Mouse (Mus musculus) kidney, embryonic 16.5 days (tissue): ENCODE data around the gene Fam71a. TPM values are rescaled to one million over a fixed set of nuclear protein-coding genes. Genes with fewer than 3 reads are reported as not detected.
A peak's percentile ranks its signal among the peaks of the same experiment; 100 is the strongest.
"Not testable (repeated sequence)": the region's sequence is repeated elsewhere in the genome, so short reads cannot be mapped to it uniquely, and the experiment has no call there.

Source experiments
- ATAC-seq: fragments of 200-750 bp; cut with Nextera tagmentation; 2 replicates; pipeline ENCODE4 v1.8.0; 2017; ENCODE audit warnings: moderate TSS enrichment; ENCODE audit not compliant: low FRiP score, low TSS enrichment
- H3K27ac ChIP-seq: fragments of 300-500 bp; sonication (generic); 2 replicates; pipeline ENCODE4 v1.5.1; 2014; ENCODE audit warnings: low read length
- H3K27me3 ChIP-seq: fragments of 300-500 bp; sonication (generic); 2 replicates; pipeline ENCODE4 v1.6.1; 2014; ENCODE audit warnings: low read length, control low read depth, mixed read lengths; ENCODE audit not compliant: insufficient read depth
- H3K36me3 ChIP-seq: fragments of 300-500 bp; sonication (generic); 2 replicates; pipeline ENCODE4 v1.6.1; 2014; ENCODE audit warnings: low read length, control low read depth, mixed read lengths; ENCODE audit not compliant: insufficient read depth
- H3K4me1 ChIP-seq: fragments of 300-500 bp; sonication (generic); 2 replicates; pipeline ENCODE4 v1.6.1; 2014; ENCODE audit warnings: low read length, control low read depth, mixed read lengths; ENCODE audit not compliant: insufficient read depth
- H3K4me2 ChIP-seq: fragments of 300-500 bp; sonication (generic); replicated peaks from 2 replicates; pipeline ENCODE4 v1.6.1; 2014; ENCODE audit warnings: low read depth, low read length
- H3K4me3 ChIP-seq: fragments of 300-500 bp; sonication (generic); 2 replicates; pipeline ENCODE4 v1.5.1; 2014; ENCODE audit warnings: mild to moderate bottlenecking, low read length
- H3K9ac ChIP-seq: fragments of 300-500 bp; sonication (generic); replicated peaks from 2 replicates; pipeline ENCODE4 v1.6.1; 2014; ENCODE audit warnings: low read length
- H3K9me3 ChIP-seq: fragments of 300-500 bp; sonication (generic); 2 replicates; pipeline ENCODE4 v1.6.1; 2016; ENCODE audit warnings: low read length, control low read depth
- WGBS: fragments of 180-500 bp; shearing (Covaris S2); extraction: QIAGEN DNeasy Blood & Tissue Kit; methylation state at CpG from one replicate; pipeline ENCODE4 v1.1.7; 2014; 5-methylcytosine and 5-hydroxymethylcytosine counted together
- polyA plus RNA-seq: library from polyadenylated mRNA; unstranded; fragments of >200 nt; fragmentation: Nextera tagmentation; extraction: Ambion mirVana; gene quantifications from 2 replicates; pipeline ENCODE4 v1.2.1, GENCODE M21; 2015

The Fam71a gene
- polyA plus RNA-seq, 1 experiment from 2014 or later, result not detected

GRCm38 (mm10) chr1:191166189-191166588, 1.6 kb upstream of the Fam71a start:
- Histone ChIP-seq H3K27ac (0 out of 2 replicates have a peak overlapping the region, but pooled peaks have one; percentile 35), H3K27me3 (no peaks in the 10 kb centered on the region), H3K4me2 (no peak overlapping the region), H3K9ac (no peak overlapping the region), H3K4me1 (no peaks in the 10 kb centered on the region), H3K9me3 (no peaks in the 10 kb centered on the region), H3K36me3 (no peaks in the 10 kb centered on the region), H3K4me3 (no peak overlapping the region)
- ATAC-seq, result no peak
- 76% methylated on average over 4 of the region's 4 CpGs for WGBS

- Histone ChIP-seq H3K4me1 (peaks cover 11% of the 10 kb centered on the region; the same call in 1 of the 2 replicates), H3K4me2 (no peak overlapping the region), H3K27me3 (no peaks in the 10 kb centered on the region), H3K27ac (peak overlapping the region; percentile 64), H3K9me3 (peaks cover 15% of the 10 kb centered on the region), H3K4me3 (no peak overlapping the region), H3K36me3 (no peaks in the 10 kb centered on the region), H3K9ac (no peak overlapping the region; the same call in 1 of the 2 replicates)
- 32% methylated on average over 3 of the region's 3 CpGs for WGBS
- ATAC-seq, result 0 out of 2 replicates have a peak, but pooled peaks have one; percentile 15
Measured at GRCm38 (mm10) chr1:191154314-191154713, 10.3 kb downstream of the Fam71a start.

- Histone ChIP-seq H3K4me2 (no peak overlapping the region), H3K9ac (no peak overlapping the region), H3K36me3 (no peaks in the 10 kb centered on the region), H3K9me3 (peaks cover 14% of the 10 kb centered on the region), H3K4me1 (peaks cover 11% of the 10 kb centered on the region; the same call in 1 of the 2 replicates), H3K27me3 (no peaks in the 10 kb centered on the region), H3K27ac (no peak overlapping the region), H3K4me3 (no peak overlapping the region)
- peak; percentile 63; the same call in 1 of the 2 replicates for ATAC-seq
- WGBS, result 29% methylated on average over 4 of the region's 4 CpGs
Measured at GRCm38 (mm10) chr1:191153052-191153451, 11.6 kb downstream of the Fam71a start.

GRCm38 (mm10) chr1:191150924-191151605, 13.6 kb downstream of the Fam71a start:
- no peak overlapping the region for H3K27ac ChIP-seq
- no peaks in the 10 kb centered on the region for H3K27me3 ChIP-seq
- no peak overlapping the region for H3K4me2 ChIP-seq
- H3K9ac ChIP-seq, result no peak overlapping the region
- H3K4me1 ChIP-seq, result peaks cover 11% of the 10 kb centered on the region; the same call in 1 of the 2 replicates
- ATAC-seq, result no peak
- WGBS, result 57% methylated on average over 8 of the region's 8 CpGs
- no peaks in the 10 kb centered on the region for H3K36me3 ChIP-seq
- H3K4me3 ChIP-seq, result no peak overlapping the region
- H3K9me3 ChIP-seq, result 0 out of 2 replicates have a peak, but pooled peaks cover under 1% of the 10 kb centered on the region

- not testable (repeated sequence) for H3K36me3 ChIP-seq, H3K9me3 ChIP-seq, H3K27me3 ChIP-seq, H3K4me3 ChIP-seq, ATAC-seq, H3K9ac ChIP-seq, H3K4me2 ChIP-seq, H3K27ac ChIP-seq
- peaks cover 10% of the 10 kb centered on the region; the same call in 1 of the 2 replicates for H3K4me1 ChIP-seq
- 85% methylated on average over 5 of the region's 5 CpGs for WGBS
Measured at GRCm38 (mm10) chr1:191149489-191149888, 15.1 kb downstream of the Fam71a start.

- Histone ChIP-seq H3K36me3 (no peaks in the 10 kb centered on the region), H3K4me3 (no peak overlapping the region), H3K27me3 (no peaks in the 10 kb centered on the region), H3K9me3 (no peaks in the 10 kb centered on the region), H3K9ac (no peak overlapping the region), H3K4me1 (no peaks in the 10 kb centered on the region), H3K27ac (no peak overlapping the region), H3K4me2 (no peak overlapping the region)
- WGBS, result 62% methylated on average over 8 of the region's 8 CpGs
- no peak for ATAC-seq
Measured at GRCm38 (mm10) chr1:191140983-191141382, 23.6 kb downstream of the Fam71a start.

- Histone ChIP-seq H3K36me3 (no peaks in the 10 kb centered on the region), H3K4me1 (no peaks in the 10 kb centered on the region), H3K4me2 (no peak overlapping the region), H3K9ac (no peak overlapping the region), H3K27ac (no peak overlapping the region), H3K9me3 (no peaks in the 10 kb centered on the region), H3K4me3 (no peak overlapping the region), H3K27me3 (no peaks in the 10 kb centered on the region)
- ATAC-seq, result no peak
- 66% methylated on average over 7 of the region's 7 CpGs for WGBS
Measured at GRCm38 (mm10) chr1:191138874-191139495, 25.6 kb downstream of the Fam71a start.

GRCm38 (mm10) chr1:191138436-191138835, 26.2 kb downstream of the Fam71a start:
- Histone ChIP-seq H3K4me1 (no peaks in the 10 kb centered on the region), H3K27me3 (no peaks in the 10 kb centered on the region), H3K27ac (no peak overlapping the region), H3K4me3 (no peak overlapping the region), H3K9me3 (no peaks in the 10 kb centered on the region), H3K36me3 (no peaks in the 10 kb centered on the region), H3K9ac (no peak overlapping the region), H3K4me2 (no peak overlapping the region)
- WGBS, result 96% methylated on average over 4 of the region's 4 CpGs
- no peak for ATAC-seq

GRCm38 (mm10) chr1:191135406-191135805, 29.2 kb downstream of the Fam71a start:
- no peak overlapping the region for H3K4me3 ChIP-seq
- no peak overlapping the region for H3K4me2 ChIP-seq
- H3K4me1 ChIP-seq, result no peaks in the 10 kb centered on the region
- no peaks in the 10 kb centered on the region for H3K9me3 ChIP-seq
- H3K27me3 ChIP-seq, result no peaks in the 10 kb centered on the region
- no peaks in the 10 kb centered on the region for H3K36me3 ChIP-seq
- no peak for ATAC-seq
- WGBS, result 56% methylated on average over 4 of the region's 4 CpGs
- no peak overlapping the region for H3K9ac ChIP-seq
- no peak overlapping the region for H3K27ac ChIP-seq

- Histone ChIP-seq H3K9ac (no peak overlapping the region), H3K9me3 (peaks cover 12% of the 10 kb centered on the region; the same call in 1 of the 2 replicates), H3K36me3 (no peaks in the 10 kb centered on the region), H3K27ac (no peak overlapping the region), H3K4me1 (no peaks in the 10 kb centered on the region), H3K4me2 (no peak overlapping the region), H3K27me3 (no peaks in the 10 kb centered on the region), H3K4me3 (no peak overlapping the region)
- WGBS, result 57% methylated on average over 5 of the region's 5 CpGs
- ATAC-seq, result peak; percentile 42; the same call in 1 of the 2 replicates
Measured at GRCm38 (mm10) chr1:191132934-191133333, 31.7 kb downstream of the Fam71a start.
